In the genomic region with DNA sequence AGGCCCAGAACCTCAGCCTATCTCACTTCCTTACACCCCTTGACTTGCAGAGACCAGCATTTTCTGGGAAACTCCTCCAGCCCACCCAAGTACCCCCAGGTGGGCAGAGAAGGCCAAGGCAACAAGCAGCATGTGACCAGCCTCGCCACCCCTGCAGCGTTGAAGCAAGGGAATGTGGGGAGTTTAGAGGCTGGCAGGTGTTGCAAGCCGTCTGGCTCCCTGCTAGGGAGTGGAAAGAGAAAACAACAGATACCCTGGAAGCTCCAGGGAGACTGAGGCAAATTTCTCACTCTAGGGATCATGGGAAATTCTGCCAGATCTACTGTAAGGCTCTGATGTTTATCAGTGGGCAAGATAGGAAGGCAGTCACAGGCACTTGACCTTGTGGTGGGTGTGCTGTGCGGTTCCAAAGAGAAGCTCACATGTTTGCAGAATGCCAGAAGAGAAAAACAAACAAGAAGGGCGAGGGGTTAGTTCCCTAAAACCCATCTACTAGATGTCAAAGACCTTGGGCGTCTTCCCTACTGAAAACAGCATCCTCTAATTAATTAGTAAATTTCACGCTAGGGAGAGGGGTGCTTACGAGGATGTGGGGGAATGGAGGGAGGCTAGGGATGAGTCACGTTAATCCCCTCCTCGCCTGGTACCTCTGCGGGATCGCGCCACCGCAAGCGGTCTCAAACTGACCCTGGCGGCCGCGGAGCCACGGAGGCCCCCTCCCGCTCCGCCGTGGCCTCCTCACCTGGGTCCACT, we compare ENCODE assay signal across 8 mouse cellular contexts. TPM values are rescaled to one million over a fixed set of nuclear protein-coding genes. Genes with fewer than 3 reads are reported as not detected.
DNase-seq lines count a peak whose midpoint lies in the region; ATAC-seq and TF ChIP-seq lines count a peak whose summit lies in the region.

No protein-coding gene starts in this region.

- TF ChIP-seq CTCF in lung, adult 2 months (IDR thresholded peaks at IDR 0.05; ENCODE audit: insufficient read depth, low read length): no peak
- no peak for TF ChIP-seq CTCF in hindbrain, postnatal 0 days (IDR thresholded peaks at IDR 0.05; ENCODE audit: low read depth)

- peak overlapping the region; percentile 75 for H3K4me2 ChIP-seq in hindbrain, postnatal 0 days (ENCODE audit: low read depth, low read length)
- H3K4me2 ChIP-seq in midbrain, embryonic 16.5 days (ENCODE audit: low read length): peak overlapping the region; percentile 57

- H3K4me3 ChIP-seq in lung, adult 2 months (replicated peaks; ENCODE audit: extremely low read depth, low read depth, low read length): peak overlapping the region; percentile 44
- peak overlapping the region; percentile 61 for H3K4me3 ChIP-seq in forebrain, embryonic 10.5 days
- peak overlapping the region; percentile 76 for H3K4me3 ChIP-seq in hindbrain, postnatal 0 days (ENCODE audit: low read length)
- peak overlapping the region; percentile 77 for H3K4me3 ChIP-seq in midbrain, embryonic 16.5 days (ENCODE audit: low read depth, low read length)

- H3K27me3 ChIP-seq in forebrain, embryonic 10.5 days (ENCODE audit: poor library complexity, severe bottlenecking): peaks cover 51% of the 10 kb centered on the region
- no peaks in the 10 kb centered on the region for H3K27me3 ChIP-seq in hindbrain, postnatal 0 days (ENCODE audit: insufficient read depth, low read length)
- H3K27me3 ChIP-seq in midbrain, embryonic 16.5 days (ENCODE audit: control insufficient read depth, insufficient read depth, low read depth, low read length): no peaks in the 10 kb centered on the region

- peak; percentile 13 for ATAC-seq in hindbrain, postnatal 0 days
- peak; percentile 4; the same call in 1 of the 2 replicates for ATAC-seq in midbrain, embryonic 16.5 days

- H3K27ac ChIP-seq in forebrain, embryonic 10.5 days: peak overlapping the region; percentile 75
- peak overlapping the region; percentile 88 for H3K27ac ChIP-seq in hindbrain, postnatal 0 days
- peak overlapping the region; percentile 91 for H3K27ac ChIP-seq in midbrain, embryonic 16.5 days (ENCODE audit: low read length)

- TF ChIP-seq POLR2A in lung, adult 2 months (IDR thresholded peaks at IDR 0.05; ENCODE audit: borderline replicate concordance, extremely low read depth, low read depth, low read length): no peak

- no peaks in the 10 kb centered on the region for H3K36me3 ChIP-seq in forebrain, embryonic 10.5 days (replicated peaks)
- no peaks in the 10 kb centered on the region for H3K36me3 ChIP-seq in hindbrain, postnatal 0 days (ENCODE audit: insufficient read depth, low read length)
- no peaks in the 10 kb centered on the region for H3K36me3 ChIP-seq in midbrain, embryonic 16.5 days (ENCODE audit: control insufficient read depth, insufficient read depth, low read length)

- intact Hi-C loops in gastrocnemius, postnatal 36 days (cut with DNase I): no loop called here

- H3K9ac ChIP-seq in hindbrain, postnatal 0 days (replicated peaks; ENCODE audit: low read length): peak overlapping the region; percentile 83
- peak overlapping the region; percentile 86 for H3K9ac ChIP-seq in midbrain, embryonic 16.5 days (ENCODE audit: low read depth, low read length)

- no peak for DNase-seq in lung, adult 2 months
- no peak for DNase-seq in lung, postnatal 10 days
- DNase-seq in forebrain, embryonic 10.5 days (ENCODE audit: extremely low spot score, low spot score): no peak
- DNase-seq in hindbrain, postnatal 0 days (ENCODE audit: low spot score): peak; percentile 25
- DNase-seq in gastrocnemius, adult 8-10 months (ENCODE audit: low spot score in 2 of 2): no peak
- no peak for DNase-seq in gastrocnemius, postnatal 36 days
- no peak for DNase-seq in adrenal gland, postnatal 36 days

- H3K9me3 ChIP-seq in forebrain, embryonic 10.5 days: no peaks in the 10 kb centered on the region
- H3K9me3 ChIP-seq in hindbrain, postnatal 0 days (ENCODE audit: low read length): no peaks in the 10 kb centered on the region
- no peaks in the 10 kb centered on the region for H3K9me3 ChIP-seq in midbrain, embryonic 16.5 days (replicated peaks; ENCODE audit: control insufficient read depth, low read length, poor library complexity, severe bottlenecking)

- no peaks in the 10 kb centered on the region for H3K4me1 ChIP-seq in lung, adult 2 months (ENCODE audit: control insufficient read depth, insufficient read depth, low read length)
- peaks cover 20% of the 10 kb centered on the region for H3K4me1 ChIP-seq in forebrain, embryonic 10.5 days
- H3K4me1 ChIP-seq in hindbrain, postnatal 0 days (ENCODE audit: insufficient read depth, low read length): peaks cover 8% of the 10 kb centered on the region; the same call in 1 of the 2 replicates
- H3K4me1 ChIP-seq in midbrain, embryonic 16.5 days (ENCODE audit: control insufficient read depth, insufficient read depth, low read length): peaks cover 29% of the 10 kb centered on the region

- 9% methylated on average over 22 of the region's 22 CpGs for WGBS in lung, adult 2 months
- 2% methylated on average over 22 of the region's 22 CpGs for WGBS in forebrain, embryonic 10.5 days
- 3% methylated on average over 22 of the region's 22 CpGs for WGBS in hindbrain, postnatal 0 days
- WGBS in midbrain, embryonic 16.5 days: 2% methylated on average over 19 of the region's 22 CpGs

RNA-seq across cellular contexts. Expression of a gene that starts 0.8 kb away (rescaled TPM):
- 0.64 and 1.1 TPM in 2 replicates for polyA plus RNA-seq in lung, adult 2 months (2012; rRNA removed)
- polyA plus RNA-seq in forebrain, embryonic 10.5 days (2016; fragmentation: Nextera tagmentation; extraction: Ambion mirVana): 0.90 and 1.1 TPM in 2 replicates
- total RNA-seq in hindbrain, postnatal 0 days (2014; rRNA removed): 86.8 and 90.5 TPM in 2 replicates
- polyA plus RNA-seq in hindbrain, postnatal 0 days (2015; fragmentation: Nextera tagmentation; extraction: Ambion mirVana): 22.7 and 24.5 TPM in 2 replicates
- 19.0 and 21.6 TPM in 2 replicates for polyA plus RNA-seq in midbrain, embryonic 16.5 days (2015; fragmentation: Nextera tagmentation; extraction: Ambion mirVana)
- 10 to 100 TPM; 33.2 to 45.9 (median 39.9) TPM for total RNA-seq in gastrocnemius, adult 8-10 months (2022)
- total RNA-seq in gastrocnemius, postnatal 36 days (2021): 10 to 100 TPM; 25.7 to 33.6 TPM
- total RNA-seq in adrenal gland, postnatal 36 days (2021): 10 to 100 TPM in 1 of 2 experiments, 1 to 10 TPM in 1; 7.9 to 14.6 TPM

RNA-seq across cellular contexts. Expression of a gene that starts 36.8 kb away (rescaled TPM):
- polyA plus RNA-seq in lung, adult 2 months (2012; rRNA removed): not detected in 2 replicates
- not detected in 2 replicates for polyA plus RNA-seq in forebrain, embryonic 10.5 days (2016; fragmentation: Nextera tagmentation; extraction: Ambion mirVana)
- total RNA-seq in hindbrain, postnatal 0 days (2014; rRNA removed): 0.11 and 0.58 TPM in 2 replicates
- 0.25 and 0.28 TPM in 2 replicates for polyA plus RNA-seq in hindbrain, postnatal 0 days (2015; fragmentation: Nextera tagmentation; extraction: Ambion mirVana)
- polyA plus RNA-seq in midbrain, embryonic 16.5 days (2015; fragmentation: Nextera tagmentation; extraction: Ambion mirVana): 0.34 and 0.36 TPM in 2 replicates
- not detected for total RNA-seq in gastrocnemius, adult 8-10 months (2022)
- not detected for total RNA-seq in gastrocnemius, postnatal 36 days (2021)
- total RNA-seq in adrenal gland, postnatal 36 days (2021): not detected

RNA-seq across cellular contexts. Expression of a gene that starts 59.2 kb away (rescaled TPM):
- 4.0 and 10.6 TPM in 2 replicates for polyA plus RNA-seq in lung, adult 2 months (2012; rRNA removed)
- polyA plus RNA-seq in forebrain, embryonic 10.5 days (2016; fragmentation: Nextera tagmentation; extraction: Ambion mirVana): 0.43 and 0.79 TPM in 2 replicates
- total RNA-seq in hindbrain, postnatal 0 days (2014; rRNA removed): 0.42 and 0.72 TPM in 2 replicates
- polyA plus RNA-seq in hindbrain, postnatal 0 days (2015; fragmentation: Nextera tagmentation; extraction: Ambion mirVana): 1.3 and 1.4 TPM in 2 replicates
- 0.98 and 1.1 TPM in 2 replicates for polyA plus RNA-seq in midbrain, embryonic 16.5 days (2015; fragmentation: Nextera tagmentation; extraction: Ambion mirVana)
- total RNA-seq in gastrocnemius, adult 8-10 months (2022): 1 to 10 TPM in 2 of 4 experiments, under 1 TPM in 2; 0.17 to 1.1 (median 0.82) TPM
- total RNA-seq in gastrocnemius, postnatal 36 days (2021): under 1 TPM; 0.48 to 0.54 TPM
- total RNA-seq in adrenal gland, postnatal 36 days (2021): 1 to 10 TPM; 1.5 to 2.0 TPM
